Mouse (Mus musculus) testis, adult 2 months (tissue): ENCODE data around the gene Cenpv.

Source experiments
- CTCF ChIP-seq: fragments of 200-500 bp; IDR thresholded peaks from 2 replicates; pipeline ENCODE4 v1.5.1; 2012; ENCODE audit warnings: low read depth, mild to moderate bottlenecking, inconsistent platforms, low read length, moderate library complexity; ENCODE audit not compliant: control insufficient read depth, insufficient read depth, insufficient replicate concordance
- POLR2A ChIP-seq: fragments of 200-500 bp; IDR thresholded peaks from 2 replicates; pipeline ENCODE4 v1.6.1; 2012; ENCODE audit warnings: low read depth, mild to moderate bottlenecking, inconsistent platforms, low read length, moderate library complexity; ENCODE audit not compliant: control insufficient read depth

DNA sequence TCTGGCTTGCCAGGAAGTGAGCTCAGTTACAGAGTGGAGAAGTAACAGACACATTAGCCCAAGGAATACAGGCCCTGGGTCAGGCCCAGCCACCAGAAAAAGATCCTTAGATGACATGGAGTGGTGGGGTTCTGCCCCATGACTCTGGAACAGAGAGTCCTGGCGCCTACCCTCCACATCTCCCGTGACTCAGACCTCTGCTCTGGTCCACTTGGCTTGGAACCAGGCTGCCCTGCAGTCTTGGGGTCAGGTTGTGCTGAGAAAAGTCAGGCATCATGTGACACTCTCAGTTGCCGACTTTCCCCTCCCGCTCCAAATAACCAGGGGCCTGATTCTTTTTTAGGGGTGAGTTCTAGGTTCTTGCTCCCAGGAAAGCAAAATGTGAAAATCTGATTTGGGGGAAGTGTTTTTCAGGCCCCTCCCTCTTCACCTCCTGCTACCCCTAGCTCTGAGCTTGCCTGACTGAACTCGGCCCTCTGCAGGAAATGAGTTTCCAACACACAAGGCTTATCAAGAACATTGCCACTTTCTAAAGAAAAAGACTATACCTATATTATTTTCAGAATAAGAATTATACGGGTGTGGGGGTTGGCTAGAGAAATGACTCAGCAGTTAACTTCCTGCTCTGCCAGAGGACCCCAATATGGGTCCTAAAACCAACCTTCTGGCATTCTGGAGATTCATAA is 20.0 kb upstream of the Cenpv start:
- TF ChIP-seq CTCF (no peak), POLR2A (no peak)
